Mouse (Mus musculus) C2C12 (cell line): Measurements from ENCODE around the gene Pcnx2. TPM values are rescaled to one million over a fixed set of nuclear protein-coding genes. Genes with fewer than 3 reads are reported as not detected.

Source experiments
- H3K27me3 ChIP-seq: one replicate; pipeline ENCODE4 v1.6.1; 2011; ENCODE audit not compliant: control insufficient read depth, insufficient read depth, insufficient read length
- H3K36me3 ChIP-seq: one replicate; pipeline ENCODE4 v1.6.1; 2011; ENCODE audit not compliant: control insufficient read depth, insufficient read depth
- H3K4me3 ChIP-seq: one replicate; pipeline ENCODE4 v1.5.1; 2011; ENCODE audit warnings: mild to moderate bottlenecking, control low read depth; ENCODE audit not compliant: poor library complexity, insufficient read depth, severe bottlenecking
- H3K79me2 ChIP-seq: one replicate; pipeline ENCODE4 v1.6.1; 2011; ENCODE audit not compliant: control insufficient read depth, insufficient read depth
- H3K79me3 ChIP-seq: one replicate; pipeline ENCODE4 v1.6.1; 2011; ENCODE audit warnings: low read depth, control low read depth
- H3ac ChIP-seq: one replicate; pipeline ENCODE3; 2011; ENCODE audit warnings: low read depth; ENCODE audit not compliant: control insufficient read depth, insufficient read length
- CEBPB ChIP-seq: IDR thresholded peaks from one replicate; pipeline ENCODE4 v1.6.1; 2011; ENCODE audit warnings: low read depth, mild to moderate bottlenecking, control low read depth, moderate library complexity
- CTCF ChIP-seq: IDR thresholded peaks from one replicate; pipeline ENCODE4 v1.5.1; 2011; ENCODE audit not compliant: control insufficient read depth, insufficient read depth, insufficient read length
- FOSL1 ChIP-seq: IDR thresholded peaks from one replicate; pipeline ENCODE4 v1.8.0; 2011; ENCODE audit warnings: mild to moderate bottlenecking, low read length; ENCODE audit not compliant: poor library complexity, insufficient read depth, severe bottlenecking
- MAX ChIP-seq: IDR thresholded peaks from one replicate; pipeline ENCODE4 v1.6.1; 2011; ENCODE audit warnings: mild to moderate bottlenecking, control low read depth
- MYOD1 ChIP-seq: IDR thresholded peaks from one replicate; pipeline ENCODE4 v1.6.1; 2011; ENCODE audit warnings: low read depth; ENCODE audit not compliant: control insufficient read depth, insufficient read length
- MYOG ChIP-seq: IDR thresholded peaks from one replicate; pipeline ENCODE4 v1.6.1; 2011; ENCODE audit not compliant: control insufficient read depth, insufficient read length; ENCODE audit errors: extremely low read depth
- USF1 ChIP-seq: IDR thresholded peaks from one replicate; pipeline ENCODE4 v1.6.1; 2011; ENCODE audit warnings: low read depth, mild to moderate bottlenecking, control low read depth, moderate library complexity
- polyA plus RNA-seq: library from polyadenylated mRNA; unstranded; fragments of >200 nt; fragmentation: generic; extraction: Trizol; gene quantifications from one replicate; pipeline ENCODE4 v1.2.1, GENCODE M21; 2012; ENCODE audit warnings: missing spikeins

Pcnx2 gene
- polyA plus RNA-seq, 1 experiment = not detected

GRCm38 (mm10) chr8:125926636-125927035, 28.5 kb upstream of the Pcnx2 start:
- H3K79me3 ChIP-seq = no peaks in the 10 kb centered on the region
- H3K79me2 ChIP-seq = no peaks in the 10 kb centered on the region
- TF ChIP-seq MAX = no peak
- no peak for TF ChIP-seq USF1
- no peak for TF ChIP-seq CTCF
- TF ChIP-seq MYOD1 = no peak
- TF ChIP-seq CEBPB = no peak
- no peak for TF ChIP-seq MYOG
- TF ChIP-seq FOSL1 = no peak
- H3K27me3 ChIP-seq = peaks cover 5% of the 10 kb centered on the region
- H3K36me3 ChIP-seq = no peaks in the 10 kb centered on the region
- no peak overlapping the region for H3K4me3 ChIP-seq
- no peak overlapping the region for H3ac ChIP-seq

DNA sequence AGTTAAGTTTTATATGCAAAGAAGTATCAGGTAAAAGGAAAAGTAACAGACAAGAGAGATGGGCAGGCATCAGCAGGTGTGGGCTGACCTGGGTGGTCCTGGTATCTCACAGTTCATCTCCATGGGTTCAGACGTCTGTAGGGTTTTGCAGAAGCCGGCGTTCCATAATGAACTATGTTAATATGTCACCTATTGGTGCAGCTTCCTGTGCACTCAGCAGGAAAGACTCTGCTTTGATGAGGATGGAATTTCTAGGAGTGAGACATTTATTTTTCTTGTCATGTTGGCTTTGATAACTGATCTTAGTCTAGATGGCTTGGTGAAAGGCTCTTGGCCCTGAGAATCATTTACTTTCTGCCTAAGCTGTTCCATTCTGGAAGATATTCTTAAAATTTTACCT, 24.2 kb upstream of the Pcnx2 start:
- Histone ChIP-seq H3K27me3 (peaks cover 7% of the 10 kb centered on the region), H3K4me3 (no peak overlapping the region), H3K36me3 (no peaks in the 10 kb centered on the region), H3K79me3 (no peaks in the 10 kb centered on the region), H3K79me2 (no peaks in the 10 kb centered on the region), H3ac (no peak overlapping the region)
- no peak for TF ChIP-seq MYOG
- no peak for TF ChIP-seq FOSL1
- TF ChIP-seq USF1 = no peak
- TF ChIP-seq CTCF = no peak
- no peak for TF ChIP-seq MAX
- TF ChIP-seq CEBPB = no peak
- TF ChIP-seq MYOD1 = no peak

DNA sequence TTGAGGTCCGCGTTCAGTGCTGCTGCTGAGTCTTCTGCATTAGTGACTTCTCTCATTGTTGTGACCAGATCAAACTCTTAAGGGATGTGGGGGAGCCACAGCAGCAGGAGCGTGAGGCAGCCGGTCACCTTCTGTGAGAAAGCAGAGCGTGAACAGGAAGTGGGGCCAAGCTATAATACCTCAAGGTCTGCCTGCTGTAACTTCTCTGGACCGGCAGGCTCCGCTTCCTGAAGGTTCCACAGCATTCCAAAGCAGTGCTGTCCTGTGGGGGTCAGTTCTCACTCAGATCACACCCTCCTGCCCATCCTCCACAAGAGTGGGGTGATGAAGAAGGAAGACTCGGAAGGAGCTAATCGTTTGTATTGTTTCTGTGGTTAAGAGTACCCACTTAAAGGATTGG, 22.6 kb upstream of the Pcnx2 start:
- H3K27me3 ChIP-seq = peaks cover 7% of the 10 kb centered on the region
- H3ac ChIP-seq = no peak overlapping the region
- no peaks in the 10 kb centered on the region for H3K36me3 ChIP-seq
- H3K4me3 ChIP-seq = no peak overlapping the region
- no peak for TF ChIP-seq CEBPB
- TF ChIP-seq MYOD1 = no peak
- TF ChIP-seq CTCF = no peak
- no peak for TF ChIP-seq FOSL1
- no peak for TF ChIP-seq MAX
- no peaks in the 10 kb centered on the region for H3K79me3 ChIP-seq
- H3K79me2 ChIP-seq = no peaks in the 10 kb centered on the region

GRCm38 (mm10) chr8:125920281-125920680, 22.2 kb upstream of the Pcnx2 start:
- H3K79me2 ChIP-seq = no peaks in the 10 kb centered on the region
- no peaks in the 10 kb centered on the region for H3K79me3 ChIP-seq
- no peak for TF ChIP-seq MYOG
- no peak overlapping the region for H3ac ChIP-seq
- H3K4me3 ChIP-seq = no peak overlapping the region
- peaks cover 9% of the 10 kb centered on the region for H3K27me3 ChIP-seq
- no peaks in the 10 kb centered on the region for H3K36me3 ChIP-seq

GRCm38 (mm10) chr8:125919560-125919959, 21.4 kb upstream of the Pcnx2 start:
- H3K4me3 ChIP-seq = no peak overlapping the region
- no peak for TF ChIP-seq CEBPB
- no peak for TF ChIP-seq MYOD1
- TF ChIP-seq CTCF = no peak
- TF ChIP-seq USF1 = no peak
- TF ChIP-seq MYOG = no peak
- no peak for TF ChIP-seq FOSL1
- TF ChIP-seq MAX = no peak
- no peaks in the 10 kb centered on the region for H3K36me3 ChIP-seq
- H3K79me3 ChIP-seq = no peaks in the 10 kb centered on the region
- peaks cover 12% of the 10 kb centered on the region for H3K27me3 ChIP-seq
- no peaks in the 10 kb centered on the region for H3K79me2 ChIP-seq
- H3ac ChIP-seq = no peak overlapping the region

- Histone ChIP-seq H3K36me3 (no peaks in the 10 kb centered on the region), H3K27me3 (peaks cover 12% of the 10 kb centered on the region), H3K79me3 (no peaks in the 10 kb centered on the region), H3K79me2 (no peaks in the 10 kb centered on the region), H3K4me3 (no peak overlapping the region), H3ac (no peak overlapping the region)
- no peak for TF ChIP-seq MAX
- no peak for TF ChIP-seq FOSL1
- TF ChIP-seq MYOG = no peak
- no peak for TF ChIP-seq MYOD1
- TF ChIP-seq CTCF = no peak
- TF ChIP-seq USF1 = no peak
- no peak for TF ChIP-seq CEBPB
These were observed 20.6 kb upstream of the Pcnx2 start for GRCm38 (mm10) chr8:125918719-125919118.
